Mouse (Mus musculus) gastrocnemius, postnatal 36 days (tissue): ENCODE data around the gene Emcn. TPM values are rescaled to one million over a fixed set of nuclear protein-coding genes. Genes with fewer than 3 reads are reported as not detected.

Experiments used
- DNase-seq, 2 experiments: peaks; one replicate each; pipeline ENCODE4 v3.0.0; 2022
- intact Hi-C: fragments of 180-260 bp; cut with DNase I; formaldehyde crosslinking; loops from one replicate; pipeline ENCODE4 v1.15.1; 2025
- total RNA-seq, 2 experiments: library from RNA; stranded (reverse); gene quantifications; 2 replicates each; pipeline ENCODE4 v1.2.3; 2021

Gene Emcn
- total RNA-seq, 2 experiments from 2014 or later = 7.2 to 11.3 TPM

- DNase-seq = no peak
- intact Hi-C loops = no loop called here
These were observed 32.0 kb downstream of the Emcn start for GRCm38 (mm10) chr3:137372854-137373253.

DNA sequence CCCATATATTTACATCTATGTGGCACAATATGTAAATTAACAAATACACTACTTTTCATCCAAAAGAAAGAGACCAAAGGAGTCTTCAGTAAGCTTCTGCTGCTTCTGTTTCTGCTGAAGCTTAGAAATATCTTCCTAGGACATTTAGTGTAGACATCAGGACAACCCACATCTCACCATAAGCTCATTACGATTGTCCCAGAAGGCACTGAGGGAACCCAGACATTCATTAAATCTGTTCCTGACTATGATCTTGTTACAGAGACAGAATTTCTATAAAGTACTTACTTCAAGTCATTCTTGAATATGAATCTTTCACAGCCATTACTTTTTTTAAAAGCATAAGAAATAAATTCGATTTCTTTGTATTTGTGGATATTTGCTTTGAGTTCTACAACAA is 41.4 kb downstream of the Emcn start:
- intact Hi-C loops = no loop called here
- DNase-seq = no peak

GRCm38 (mm10) chr3:137395588-137395987 is 54.7 kb downstream of the Emcn start:
- intact Hi-C loops = no loop called here
- DNase-seq = no peak

GRCm38 (mm10) chr3:137415451-137416086 is 74.7 kb downstream of the Emcn start:
- intact Hi-C loops = no loop called here
- no peak for DNase-seq

GRCm38 (mm10) chr3:137418636-137419035 is 77.8 kb downstream of the Emcn start:
- no peak for DNase-seq
- intact Hi-C loops = loop anchor here (2.0 kb wide), 1 partner anchor 1532 kb away; no protein-coding TSS in a partner anchor

- no peak for DNase-seq
- intact Hi-C loops = loop anchor here (10.0 kb wide), 1 partner anchor 325 kb away; no protein-coding TSS in a partner anchor
These were observed 88.6 kb downstream of the Emcn start for GRCm38 (mm10) chr3:137429516-137429915.

GRCm38 (mm10) chr3:137464902-137465629 is 124.2 kb downstream of the Emcn start:
- intact Hi-C loops = no loop called here
- DNase-seq = no peak

- no peak for DNase-seq
- intact Hi-C loops = no loop called here
These were observed 125.1 kb downstream of the Emcn start for GRCm38 (mm10) chr3:137465953-137466352.

DNA sequence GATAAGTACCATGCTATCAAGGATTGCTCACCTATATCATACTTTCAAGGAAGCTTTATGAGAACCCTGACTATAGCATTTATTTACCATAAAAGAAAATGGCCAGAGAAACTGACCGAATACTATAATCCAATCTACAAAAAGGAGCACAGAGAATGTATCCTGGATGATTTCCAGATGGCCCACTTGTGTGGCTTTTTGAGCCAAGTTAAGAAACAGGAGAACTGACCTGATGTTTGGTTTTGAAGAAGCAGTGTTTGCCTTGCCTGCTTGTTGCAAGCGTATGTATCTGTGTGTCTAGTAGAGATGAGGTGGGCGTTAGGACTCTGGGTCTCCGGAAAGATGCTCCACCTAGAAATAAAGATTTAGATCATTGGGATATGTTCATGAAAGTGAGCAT is 125.9 kb downstream of the Emcn start:
- DNase-seq = no peak
- intact Hi-C loops = no loop called here

DNA sequence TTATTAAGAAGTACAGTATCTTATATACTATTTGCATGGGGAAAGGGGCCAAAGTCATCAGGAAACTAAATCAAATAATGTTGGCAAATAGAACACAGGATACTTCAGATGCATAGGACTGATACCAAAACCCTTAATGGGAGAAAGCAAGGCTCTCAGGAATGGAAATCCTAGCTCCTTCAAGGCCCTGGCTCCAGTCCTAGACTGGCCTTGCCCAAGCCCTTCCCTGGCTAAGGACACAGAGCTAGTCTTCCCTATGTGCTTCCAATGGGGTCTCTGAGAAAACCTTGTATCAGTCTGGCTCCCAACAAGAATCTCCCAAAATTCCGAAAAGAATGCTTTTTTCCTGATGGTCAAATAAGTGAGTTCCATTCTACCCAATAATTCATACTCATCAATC is 126.5 kb downstream of the Emcn start:
- intact Hi-C loops = no loop called here
- peak in 1 of 2 experiments; percentile 4 for DNase-seq

DNA sequence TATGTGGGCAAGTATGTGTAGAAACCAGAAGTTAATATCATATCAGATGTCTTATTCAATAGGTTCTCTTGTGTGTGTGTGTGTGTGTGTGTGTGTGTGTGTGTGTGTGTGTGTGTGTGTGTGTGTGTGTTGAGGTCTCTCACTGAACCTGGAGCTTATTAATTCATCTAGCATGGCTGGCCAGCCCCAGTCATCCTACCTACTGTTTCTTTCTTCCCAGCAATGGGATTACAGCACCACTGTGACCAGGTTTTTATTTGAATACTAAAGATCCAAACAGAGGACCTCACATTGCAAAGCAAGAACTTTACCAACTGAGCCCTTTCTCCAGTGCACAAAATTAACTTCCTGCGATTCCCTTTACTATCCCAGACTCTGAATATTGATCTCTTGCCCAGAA is 131.3 kb downstream of the Emcn start:
- intact Hi-C loops = no loop called here
- no peak for DNase-seq

- intact Hi-C loops = no loop called here
- DNase-seq = no peak
These were observed 139.0 kb downstream of the Emcn start for GRCm38 (mm10) chr3:137479761-137480339.

GRCm38 (mm10) chr3:137481157-137481556 is 140.3 kb downstream of the Emcn start:
- intact Hi-C loops = no loop called here
- DNase-seq = no peak
